Mouse (Mus musculus): ENCODE results near the gene Phrf1.

GRCm38 (mm10) chr7:141275356-141275755 is 46.8 kb downstream of the Phrf1 start:
- TF ChIP-seq CTCF (IDR thresholded peaks at IDR 0.05 in 2 of 3, conservative IDR thresholded peaks at IDR 0.05 in 1 of 3; ENCODE audit: control insufficient read depth in 1 of 3, insufficient read depth in 1 of 3, low read depth in 2 of 3, low read length in 3 of 3, poor library complexity in 1 of 3, severe bottlenecking in 1 of 3): no peak
- no peak for TF ChIP-seq NRF1 (IDR thresholded peaks at IDR 0.05; ENCODE audit: insufficient read depth, low read depth, low read length, poor library complexity, severe bottlenecking)
- no peak for TF ChIP-seq KAT2A (conservative IDR thresholded peaks at IDR 0.05; ENCODE audit: low read depth, low read length)
- TF ChIP-seq CHD1 (IDR thresholded peaks at IDR 0.05; ENCODE audit: low read depth, low read length): no peak
- no peak for TF ChIP-seq POLR2A (IDR thresholded peaks at IDR 0.05; ENCODE audit: control insufficient read depth in 1 of 2, insufficient read depth in 1 of 2, low read depth in 1 of 2, low read length in 2 of 2, poor library complexity in 1 of 2)
- no peak for TF ChIP-seq TCF12 (IDR thresholded peaks at IDR 0.05; ENCODE audit: low read depth, low read length)
- no peak for TF ChIP-seq SMC3 (IDR thresholded peaks at IDR 0.05; ENCODE audit: low read depth, low read length)
- TF ChIP-seq GATA1 (IDR thresholded peaks at IDR 0.05; ENCODE audit: low read depth, low read length): no peak
- no peak for TF ChIP-seq EP300 (IDR thresholded peaks at IDR 0.05; ENCODE audit: low read depth in 1 of 2, low read length in 2 of 2)
- no peak for TF ChIP-seq RAD21 (IDR thresholded peaks at IDR 0.05; ENCODE audit: low read depth, low read length)
- TF ChIP-seq USF2 (IDR thresholded peaks at IDR 0.05; ENCODE audit: borderline replicate concordance in 1 of 2, insufficient read depth in 1 of 2, low read depth in 1 of 2, low read length in 2 of 2): no peak

Data from MEL (cell line).